Mouse (Mus musculus) bone marrow macrophage, adult 2 months (primary cell): ENCODE measurements around the gene Pcdh8.

Experiments used
- CTCF ChIP-seq: IDR thresholded peaks from 2 replicates; pipeline ENCODE4 v1.5.1; 2012; ENCODE audit warnings: low read depth, mild to moderate bottlenecking, low read length, moderate library complexity
- POLR2A ChIP-seq: IDR thresholded peaks from 2 replicates; pipeline ENCODE4 v1.6.1; 2012; ENCODE audit warnings: mild to moderate bottlenecking, low read depth, low read length, borderline replicate concordance

GRCm38 (mm10) chr14:79789535-79789934 is 18.4 kb upstream of the Pcdh8 start:
- TF ChIP-seq CTCF: no peak
- no peak for TF ChIP-seq POLR2A
